Mouse (Mus musculus) adipocyte (in vitro differentiated cells): Measurements from ENCODE around the gene Pou2f3.

Experiments
- DNase-seq: peaks from one replicate; pipeline ENCODE4 v3.0.0-alpha.2; 2016; ENCODE audit warnings: low spot score

Pou2f3 gene

GRCm38 (mm10) chr9:43078711-43079110, 131.5 kb downstream of the Pou2f3 start:
- no peak for DNase-seq

GRCm38 (mm10) chr9:43076163-43076562, 134.0 kb downstream of the Pou2f3 start:
- DNase-seq = no peak

GRCm38 (mm10) chr9:43074611-43075010, 135.6 kb downstream of the Pou2f3 start:
- DNase-seq = no peak
